Mouse (Mus musculus) spleen, adult 2 months (tissue): Measurements from ENCODE around the gene Olfr287. TPM values are rescaled to one million over a fixed set of nuclear protein-coding genes. Genes with fewer than 3 reads are reported as not detected.
A peak's percentile ranks its signal among the peaks of the same experiment; 100 is the strongest.

Experiments
- DNase-seq, 2 experiments: peaks; one replicate each; pipeline versions ENCODE4 v3.0.0 to v3.0.0-alpha.2; 2012 to 2021; ENCODE audit warnings: low spot score in 2 of 2, low read depth in 1 of 2
- H3K27ac ChIP-seq: fragments of 200-500 bp; 2 replicates; pipeline ENCODE4 v1.5.1; 2012; ENCODE audit warnings: low read length, inconsistent platforms; ENCODE audit not compliant: insufficient read depth
- H3K27me3 ChIP-seq: fragments of 200-500 bp; 2 replicates; pipeline ENCODE4 v1.6.1; 2012; ENCODE audit warnings: mild to moderate bottlenecking, moderate library complexity, low read length, inconsistent platforms; ENCODE audit not compliant: control insufficient read depth, insufficient read depth
- H3K36me3 ChIP-seq: fragments of 200-500 bp; 2 replicates; pipeline ENCODE4 v1.6.1; 2012; ENCODE audit warnings: mild to moderate bottlenecking, low read length, inconsistent platforms; ENCODE audit not compliant: control insufficient read depth, insufficient read depth
- H3K4me1 ChIP-seq: fragments of 200-500 bp; 2 replicates; pipeline ENCODE4 v1.6.1; 2011; ENCODE audit warnings: inconsistent platforms; ENCODE audit not compliant: control insufficient read depth, insufficient read depth, insufficient read length
- H3K4me3 ChIP-seq: fragments of 200-500 bp; 2 replicates; pipeline ENCODE4 v1.5.1; 2011; ENCODE audit warnings: mild to moderate bottlenecking, inconsistent platforms; ENCODE audit not compliant: insufficient read depth, insufficient read length; ENCODE audit errors: extremely low read depth
- CTCF ChIP-seq: fragments of 200-500 bp; IDR thresholded peaks from 2 replicates; pipeline ENCODE4 v1.5.1; 2011; ENCODE audit warnings: mild to moderate bottlenecking, inconsistent platforms; ENCODE audit not compliant: insufficient read depth, insufficient read length, insufficient replicate concordance; ENCODE audit errors: extremely low read depth
- POLR2A ChIP-seq: fragments of 200-500 bp; IDR thresholded peaks from 2 replicates; pipeline ENCODE4 v1.6.1; 2011; ENCODE audit warnings: low read depth, low read length, inconsistent platforms
- WGBS: fragments of 180-500 bp; shearing (Covaris S2); methylation state at CpG from one replicate; pipeline ENCODE4 v1.1.7; 2018; 5-methylcytosine and 5-hydroxymethylcytosine counted together
- polyA plus RNA-seq: library from polyadenylated mRNA; depleted of rRNA; stranded (reverse); fragments of >200 nt; gene quantifications from 2 replicates; pipeline ENCODE4 v1.2.3, GENCODE M21; 2012

The Olfr287 gene
- polyA plus RNA-seq, 1 experiment: not detected

DNA sequence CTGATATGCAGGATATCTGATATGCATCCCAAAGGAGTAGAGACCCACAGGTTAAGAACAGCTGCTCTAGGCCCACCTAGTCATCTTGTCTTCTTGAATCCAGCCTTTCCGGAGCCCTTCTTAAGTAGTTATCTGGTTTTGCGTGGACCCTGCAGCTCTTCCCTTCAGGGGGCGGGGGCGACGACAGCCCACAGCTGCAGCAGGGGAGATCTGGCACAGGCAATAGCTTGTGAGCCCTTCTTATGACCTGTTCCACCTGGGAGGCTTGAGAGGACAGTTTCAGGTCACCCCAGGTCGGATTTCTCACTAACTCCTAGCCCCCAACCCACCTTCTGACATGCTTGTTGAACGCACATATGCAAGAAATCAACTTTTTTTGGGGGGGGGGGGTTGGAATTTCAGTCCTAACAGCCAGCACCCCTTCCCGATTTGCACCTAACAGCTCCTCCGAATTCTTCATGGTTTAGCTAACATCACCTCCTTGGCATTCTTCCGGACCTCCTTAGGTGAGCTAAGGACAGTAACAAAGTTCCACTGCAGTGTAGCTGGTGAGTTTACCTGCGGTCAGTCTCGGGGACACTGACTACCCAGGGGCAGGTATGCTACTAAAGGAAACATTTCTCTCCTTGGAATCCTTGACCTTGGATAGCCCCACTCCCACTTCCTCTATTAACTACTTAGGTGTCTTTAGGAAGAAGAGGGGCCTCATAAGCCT, 38.8 kb downstream of the Olfr287 start:
- no peaks in the 10 kb centered on the region for H3K4me1 ChIP-seq
- TF ChIP-seq CTCF (no peak), POLR2A (no peak)
- H3K4me3 ChIP-seq: no peak overlapping the region
- no peaks in the 10 kb centered on the region for H3K36me3 ChIP-seq
- H3K27ac ChIP-seq: no peak overlapping the region
- H3K27me3 ChIP-seq: peaks cover 2% of the 10 kb centered on the region; the same call in 1 of the 2 replicates
- no peak for DNase-seq
- WGBS: 77% methylated on average over 12 of the region's 12 CpGs

DNA sequence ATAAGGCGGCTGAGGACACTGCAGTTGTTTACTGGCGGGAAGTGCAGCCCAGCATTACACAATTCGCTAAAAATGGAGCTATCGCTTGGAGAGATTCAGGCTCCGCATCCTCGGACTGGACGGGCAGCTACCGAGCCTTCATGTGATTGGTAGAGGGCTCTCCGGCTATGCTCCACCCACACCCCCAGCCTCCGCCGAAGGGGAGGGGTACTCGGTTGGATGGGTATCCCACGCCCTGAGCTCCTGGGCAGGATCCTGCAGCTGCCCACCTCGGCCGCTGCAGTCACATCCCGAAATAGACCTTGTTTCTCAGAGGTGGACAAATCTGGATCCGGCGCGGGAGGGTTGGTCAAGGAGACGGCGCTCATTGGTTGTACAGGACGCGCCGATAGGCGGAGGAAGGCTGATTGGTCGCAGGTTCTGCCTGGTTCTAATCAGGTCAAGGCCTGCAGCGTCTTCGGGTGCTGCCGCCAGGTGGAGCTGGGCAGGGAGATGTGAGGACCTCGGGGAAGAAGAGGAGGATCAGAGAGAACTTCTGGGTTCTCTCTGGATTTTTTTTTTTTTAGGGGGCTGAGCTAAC, 39.6 kb downstream of the Olfr287 start:
- H3K27me3 ChIP-seq: peaks cover 2% of the 10 kb centered on the region; the same call in 1 of the 2 replicates

DNA sequence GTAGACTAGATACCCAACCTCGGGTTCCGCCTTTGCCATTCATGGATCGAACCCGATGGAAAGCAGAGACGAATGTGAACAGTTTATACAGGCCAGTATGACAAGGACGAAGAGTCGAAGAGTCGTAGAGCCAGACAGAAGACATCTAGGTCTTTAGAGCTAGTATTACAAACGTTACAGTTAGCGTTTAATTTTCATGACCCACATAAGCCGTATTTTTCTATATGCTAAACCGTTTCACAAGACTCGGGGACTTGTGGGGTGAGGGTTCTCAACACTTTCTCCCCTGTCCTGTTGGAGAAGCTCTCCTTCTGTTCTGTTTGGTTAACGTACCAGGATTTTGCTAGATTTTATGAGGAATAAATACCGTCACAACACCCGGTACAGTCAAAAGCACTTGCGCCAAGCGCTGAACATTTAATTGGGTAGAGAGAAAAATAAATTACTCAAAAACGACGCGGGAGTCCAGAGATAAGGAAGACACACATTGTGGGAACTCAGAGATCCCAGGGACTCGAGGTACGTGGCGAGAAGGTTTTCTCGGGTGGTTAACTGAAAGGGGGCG, 40.2 kb downstream of the Olfr287 start:
- Histone ChIP-seq H3K4me3 (peak overlapping the region; percentile 63; the same call in 1 of the 2 replicates), H3K36me3 (no peaks in the 10 kb centered on the region), H3K4me1 (no peaks in the 10 kb centered on the region), H3K27ac (no peak overlapping the region), H3K27me3 (peaks cover 2% of the 10 kb centered on the region; the same call in 1 of the 2 replicates)
- no peak for DNase-seq
- no peak for TF ChIP-seq CTCF
- TF ChIP-seq POLR2A: no peak
- 16% methylated on average over 26 of the region's 26 CpGs for WGBS

More for the DNA sequence above, 39.6 kb downstream of the Olfr287 start:
- H3K4me3 ChIP-seq: peak overlapping the region; percentile 63
- WGBS: under 1% methylated on average over 30 of the region's 30 CpGs
- H3K27ac ChIP-seq: no peak overlapping the region
- no peaks in the 10 kb centered on the region for H3K4me1 ChIP-seq
- TF ChIP-seq POLR2A (no peak), CTCF (peak; percentile 66)
- peak; percentile 51 to 78 for DNase-seq
- H3K36me3 ChIP-seq: no peaks in the 10 kb centered on the region

DNA sequence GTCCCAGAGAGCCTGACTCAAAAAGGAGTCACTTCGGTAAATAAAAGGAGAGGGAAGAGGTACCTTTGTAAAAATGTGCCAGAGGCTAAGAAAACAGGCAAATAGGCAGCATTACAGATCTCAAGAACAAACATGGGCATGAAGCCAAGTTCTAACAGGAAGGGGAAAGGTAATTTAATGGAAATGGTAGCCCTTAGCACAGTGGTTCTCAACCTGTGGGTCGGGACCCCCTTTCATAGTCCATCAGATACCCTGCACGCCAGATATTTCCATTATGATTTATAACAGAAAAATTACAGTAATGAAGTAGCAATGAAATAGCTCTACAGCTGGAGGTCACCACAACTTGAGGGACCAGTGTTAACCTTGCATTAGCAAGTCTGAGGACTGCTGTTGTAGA, 43.5 kb downstream of the Olfr287 start:
- no peak for DNase-seq
- H3K27me3 ChIP-seq: peaks cover 2% of the 10 kb centered on the region; the same call in 1 of the 2 replicates

DNA sequence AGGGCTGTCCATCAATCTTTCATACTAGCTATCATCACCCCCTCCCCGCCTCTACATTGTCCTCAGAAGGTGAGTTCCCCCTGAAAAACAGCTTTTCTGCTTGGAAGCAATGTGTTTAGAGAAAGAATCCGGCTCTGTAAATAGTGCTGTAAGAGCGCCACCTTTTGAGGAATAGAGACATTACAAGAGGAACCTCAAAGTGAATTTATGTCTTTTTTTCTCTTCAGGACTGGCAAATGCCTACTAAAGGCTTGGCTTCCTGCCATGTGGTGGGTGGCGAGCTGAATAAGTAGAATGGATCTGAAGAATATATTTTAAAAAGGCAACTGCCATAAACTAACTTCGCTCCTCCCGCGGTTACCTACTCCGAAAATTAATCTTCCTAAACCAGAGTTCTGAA, 47.0 kb downstream of the Olfr287 start:
- Histone ChIP-seq H3K27ac (no peak overlapping the region), H3K4me1 (no peaks in the 10 kb centered on the region), H3K4me3 (no peak overlapping the region), H3K27me3 (0 out of 2 replicates have a peak, but pooled peaks cover 2% of the 10 kb centered on the region), H3K36me3 (no peaks in the 10 kb centered on the region)
- no peak for DNase-seq
- TF ChIP-seq POLR2A (no peak), CTCF (no peak)
- WGBS: 28% methylated on average over 8 of the region's 8 CpGs

More for the DNA sequence above, 43.5 kb downstream of the Olfr287 start:
- H3K27ac ChIP-seq: no peak overlapping the region
- WGBS: 76% methylated on average over 3 of the region's 3 CpGs
- no peak overlapping the region for H3K4me3 ChIP-seq
- no peaks in the 10 kb centered on the region for H3K4me1 ChIP-seq
- no peak for TF ChIP-seq CTCF
- no peak for TF ChIP-seq POLR2A
- H3K36me3 ChIP-seq: no peaks in the 10 kb centered on the region

DNA sequence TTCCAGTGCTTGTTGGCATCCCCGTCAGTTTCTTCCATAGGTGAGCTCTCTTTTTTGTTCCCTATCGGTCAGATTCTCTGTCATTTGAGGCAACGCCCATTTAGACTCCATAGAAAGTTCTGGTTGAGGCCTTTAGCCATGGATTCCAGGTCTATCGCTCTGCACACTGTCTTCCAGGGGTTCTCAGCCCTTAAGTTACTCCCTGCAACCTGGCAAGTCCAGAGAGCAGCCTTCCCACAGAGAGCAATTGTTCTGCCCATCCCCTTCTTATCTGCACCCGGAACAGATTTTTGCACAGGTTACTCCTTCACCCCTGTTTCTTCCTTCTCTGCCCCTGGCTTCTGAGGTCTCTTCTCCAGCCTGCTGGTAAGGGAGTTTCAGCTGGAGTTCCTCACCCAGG, 48.7 kb downstream of the Olfr287 start:
- H3K4me3 ChIP-seq: no peak overlapping the region
- no peak for DNase-seq
- H3K4me1 ChIP-seq: peaks cover 7% of the 10 kb centered on the region
- no peaks in the 10 kb centered on the region for H3K36me3 ChIP-seq
- peaks cover 17% of the 10 kb centered on the region for H3K27me3 ChIP-seq
- no peak overlapping the region for H3K27ac ChIP-seq
- TF ChIP-seq CTCF (no peak), POLR2A (no peak)
- 78% methylated on average over 5 of the region's 5 CpGs for WGBS

DNA sequence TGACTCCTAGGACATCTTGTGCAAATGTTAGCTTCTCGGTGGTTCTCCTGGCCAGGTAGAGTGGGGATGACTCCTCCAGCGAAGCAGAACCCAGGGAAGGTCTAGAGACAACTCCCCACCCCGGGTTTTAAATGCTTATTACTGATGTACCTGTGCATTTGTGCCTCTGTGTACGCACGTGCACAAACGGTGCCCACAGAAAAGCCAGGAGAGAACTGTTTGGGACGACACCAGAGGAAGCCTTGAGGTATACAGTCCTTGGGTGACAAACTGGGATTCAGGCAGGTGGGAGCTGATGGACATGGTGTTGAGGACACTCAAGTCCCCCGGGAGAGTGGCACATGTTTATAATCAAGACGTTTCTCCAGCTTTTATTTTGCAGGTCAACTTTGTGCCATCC, 49.9 kb downstream of the Olfr287 start:
- 68% methylated on average over 9 of the region's 9 CpGs for WGBS
- no peak for DNase-seq

More for the DNA sequence above, 49.9 kb downstream of the Olfr287 start:
- H3K27me3 ChIP-seq: peaks cover 19% of the 10 kb centered on the region
- no peak for TF ChIP-seq POLR2A
- no peak for TF ChIP-seq CTCF
- H3K27ac ChIP-seq: no peak overlapping the region
- no peaks in the 10 kb centered on the region for H3K36me3 ChIP-seq
- H3K4me3 ChIP-seq: no peak overlapping the region
- peaks cover 7% of the 10 kb centered on the region for H3K4me1 ChIP-seq
